Mouse (Mus musculus) liver, adult 2 months (tissue): ENCODE measurements around the gene Mrpl1.

Experiments used
- CTCF ChIP-seq: fragments of 200-500 bp; IDR thresholded peaks from 2 replicates; pipeline ENCODE4 v1.5.1; 2011; ENCODE audit warnings: low read depth, low read length, control low read depth
- POLR2A ChIP-seq: fragments of 200-500 bp; IDR thresholded peaks from 2 replicates; pipeline ENCODE4 v1.6.1; 2011; ENCODE audit warnings: low read length, control low read depth; ENCODE audit not compliant: insufficient read depth; ENCODE audit errors: extremely low read depth

GRCm38 (mm10) chr5:96170443-96170842 lies 38.9 kb upstream of the Mrpl1 start:
- no peak for TF ChIP-seq POLR2A
- no peak for TF ChIP-seq CTCF
